Mouse (Mus musculus): ENCODE measurements around the gene Abcb6. TPM values are rescaled to one million over a fixed set of nuclear protein-coding genes. Genes with fewer than 3 reads are reported as not detected.

Gene Abcb6
- total and polyA plus RNA-seq, 2 experiments from 2014 or later = 42.5 to 46.0 TPM

- WGBS = 82% methylated on average over 3 of the region's 3 CpGs
- no peak for DNase-seq
- no peak overlapping the region for H3K4me3 ChIP-seq (ENCODE audit: low read depth, low read length)
- no peak overlapping the region for H3K27ac ChIP-seq (ENCODE audit: low read depth, low read length)
- H3K4me1 ChIP-seq (ENCODE audit: insufficient read depth) = no peaks in the 10 kb centered on the region
- H3K9me3 ChIP-seq (ENCODE audit: low read length) = no peaks in the 10 kb centered on the region
- no peaks in the 10 kb centered on the region for H3K36me3 ChIP-seq (ENCODE audit: insufficient read depth)
- TF ChIP-seq CTCF (IDR thresholded peaks at IDR 0.05; ENCODE audit: low read depth) = no peak
- no peaks in the 10 kb centered on the region for H3K27me3 ChIP-seq (ENCODE audit: insufficient read depth, low read length)
- H3K9ac ChIP-seq = no peak overlapping the region
- no peak for ATAC-seq
- no peak overlapping the region for H3K4me2 ChIP-seq (ENCODE audit: low read depth)
These were observed 58.0 kb downstream of the Abcb6 start for GRCm38 (mm10) chr1:75122211-75122610.

Small RNAs within 50 kb of the gene (microRNA-seq; reads per million reads assigned to microRNA genes)
- 0 reads per million in 2 experiments for gene Gm27943

Other genes starting within 250 kb of the Abcb6 start
- gene Cfap65, start 244.8 kb downstream of the Abcb6 start, total RNA-seq (2014; rRNA removed) = 2.1 and 3.4 TPM in 2 replicates
- gene Cfap65, start 244.8 kb downstream of the Abcb6 start, polyA plus RNA-seq (2015; fragmentation: Nextera tagmentation; extraction: Ambion mirVana) = 0.52 and 1.1 TPM in 2 replicates
- gene Ihh, start 228.7 kb downstream of the Abcb6 start, total RNA-seq (2014; rRNA removed) = 0.08 and 0.29 TPM in 2 replicates
- gene Ihh, start 228.7 kb downstream of the Abcb6 start, polyA plus RNA-seq (2015; fragmentation: Nextera tagmentation; extraction: Ambion mirVana) = 0.11 and 0.19 TPM in 2 replicates
- gene Nhej1, start 55.2 kb downstream of the Abcb6 start, total RNA-seq (2014; rRNA removed) = 3.6 and 4.2 TPM in 2 replicates
- 3.9 and 4.9 TPM in 2 replicates for gene Nhej1, start 55.2 kb downstream of the Abcb6 start, polyA plus RNA-seq (2015; fragmentation: Nextera tagmentation; extraction: Ambion mirVana)
- not detected in 2 replicates for gene Slc23a3, start 46.5 kb downstream of the Abcb6 start, total RNA-seq (2014; rRNA removed)
- gene Slc23a3, start 46.5 kb downstream of the Abcb6 start, polyA plus RNA-seq (2015; fragmentation: Nextera tagmentation; extraction: Ambion mirVana) = not detected in 2 replicates
- 47.1 and 50.3 TPM in 2 replicates for gene Cnppd1, start 37.7 kb downstream of the Abcb6 start, total RNA-seq (2014; rRNA removed)
- gene Cnppd1, start 37.7 kb downstream of the Abcb6 start, polyA plus RNA-seq (2015; fragmentation: Nextera tagmentation; extraction: Ambion mirVana) = 57.3 and 58.3 TPM in 2 replicates
- 141 and 181 TPM in 2 replicates for gene Retreg2, start 37.6 kb downstream of the Abcb6 start, total RNA-seq (2014; rRNA removed)
- gene Retreg2, start 37.6 kb downstream of the Abcb6 start, polyA plus RNA-seq (2015; fragmentation: Nextera tagmentation; extraction: Ambion mirVana) = 108 and 121 TPM in 2 replicates
- 33.1 and 43.5 TPM in 2 replicates for gene Zfand2b, start 11.7 kb downstream of the Abcb6 start, total RNA-seq (2014; rRNA removed)
- gene Zfand2b, start 11.7 kb downstream of the Abcb6 start, polyA plus RNA-seq (2015; fragmentation: Nextera tagmentation; extraction: Ambion mirVana) = 44.9 and 48.4 TPM in 2 replicates
- 17.9 and 22.2 TPM in 2 replicates for gene Ankzf1, start 11.8 kb upstream of the Abcb6 start, total RNA-seq (2014; rRNA removed)
- gene Ankzf1, start 11.8 kb upstream of the Abcb6 start, polyA plus RNA-seq (2015; fragmentation: Nextera tagmentation; extraction: Ambion mirVana) = 12.5 and 13.5 TPM in 2 replicates
- gene Atg9a, start 11.8 kb upstream of the Abcb6 start, total RNA-seq (2014; rRNA removed) = 53.2 and 76.1 TPM in 2 replicates
- gene Atg9a, start 11.8 kb upstream of the Abcb6 start, polyA plus RNA-seq (2015; fragmentation: Nextera tagmentation; extraction: Ambion mirVana) = 47.2 and 57.9 TPM in 2 replicates
- gene Glb1l, start 30.4 kb upstream of the Abcb6 start, total RNA-seq (2014; rRNA removed) = 15.0 and 18.5 TPM in 2 replicates
- gene Glb1l, start 30.4 kb upstream of the Abcb6 start, polyA plus RNA-seq (2015; fragmentation: Nextera tagmentation; extraction: Ambion mirVana) = 10.3 and 12.4 TPM in 2 replicates
- gene Stk16, start 30.4 kb upstream of the Abcb6 start, total RNA-seq (2014; rRNA removed) = 102 and 109 TPM in 2 replicates
- 95.6 and 102 TPM in 2 replicates for gene Stk16, start 30.4 kb upstream of the Abcb6 start, polyA plus RNA-seq (2015; fragmentation: Nextera tagmentation; extraction: Ambion mirVana)
- gene Tuba4a, start 39.5 kb upstream of the Abcb6 start, total RNA-seq (2014; rRNA removed) = 54.8 and 58.5 TPM in 2 replicates
- gene Tuba4a, start 39.5 kb upstream of the Abcb6 start, polyA plus RNA-seq (2015; fragmentation: Nextera tagmentation; extraction: Ambion mirVana) = 76.9 and 87.1 TPM in 2 replicates
- gene A630095N17Rik, start 51.7 kb upstream of the Abcb6 start, total RNA-seq (2014; rRNA removed) = 0.46 TPM in 1 of 2 replicates, not detected in the other
- 0.34 TPM in 1 of 2 replicates, not detected in the other for gene A630095N17Rik, start 51.7 kb upstream of the Abcb6 start, polyA plus RNA-seq (2015; fragmentation: Nextera tagmentation; extraction: Ambion mirVana)
- gene Dnajb2, start 56.0 kb upstream of the Abcb6 start, total RNA-seq (2014; rRNA removed) = 32.2 and 39.7 TPM in 2 replicates
- gene Dnajb2, start 56.0 kb upstream of the Abcb6 start, polyA plus RNA-seq (2015; fragmentation: Nextera tagmentation; extraction: Ambion mirVana) = 37.4 and 47.0 TPM in 2 replicates
- 58.2 and 68.7 TPM in 2 replicates for gene Ptprn, start 84.1 kb upstream of the Abcb6 start, total RNA-seq (2014; rRNA removed)
- gene Ptprn, start 84.1 kb upstream of the Abcb6 start, polyA plus RNA-seq (2015; fragmentation: Nextera tagmentation; extraction: Ambion mirVana) = 21.5 and 31.5 TPM in 2 replicates
- gene Resp18, start 98.0 kb upstream of the Abcb6 start, total RNA-seq (2014; rRNA removed) = 136 and 170 TPM in 2 replicates
- gene Resp18, start 98.0 kb upstream of the Abcb6 start, polyA plus RNA-seq (2015; fragmentation: Nextera tagmentation; extraction: Ambion mirVana) = 123 and 186 TPM in 2 replicates
- gene Dnpep, start 137.6 kb upstream of the Abcb6 start, total RNA-seq (2014; rRNA removed) = 135 and 164 TPM in 2 replicates
- gene Dnpep, start 137.6 kb upstream of the Abcb6 start, polyA plus RNA-seq (2015; fragmentation: Nextera tagmentation; extraction: Ambion mirVana) = 140 and 156 TPM in 2 replicates
- gene Des, start 179.9 kb upstream of the Abcb6 start, total RNA-seq (2014; rRNA removed) = 1.0 and 1.4 TPM in 2 replicates
- 1.2 TPM in 2 replicates for gene Des, start 179.9 kb upstream of the Abcb6 start, polyA plus RNA-seq (2015; fragmentation: Nextera tagmentation; extraction: Ambion mirVana)
- gene Speg, start 194.9 kb upstream of the Abcb6 start, total RNA-seq (2014; rRNA removed) = 44.4 and 56.3 TPM in 2 replicates
- 17.8 and 20.6 TPM in 2 replicates for gene Speg, start 194.9 kb upstream of the Abcb6 start, polyA plus RNA-seq (2015; fragmentation: Nextera tagmentation; extraction: Ambion mirVana)